Mouse (Mus musculus) CH12.LX (cell line): ENCODE results near the gene 2210408I21Rik. TPM values are rescaled to one million over a fixed set of nuclear protein-coding genes. Genes with fewer than 3 reads are reported as not detected.

Experiments
- DNase-seq: peaks from one replicate; pipeline ENCODE4 v3.0.0-alpha.2; 2013; ENCODE audit errors: extremely low read depth
- H3K27ac ChIP-seq: 2 replicates; pipeline ENCODE4 v1.5.1; 2012; ENCODE audit warnings: low read depth, mild to moderate bottlenecking, control low read depth, moderate library complexity; ENCODE audit not compliant: insufficient read depth
- H3K27me3 ChIP-seq: replicated peaks from 2 replicates; pipeline ENCODE3; 2012; ENCODE audit warnings: inconsistent platforms
- H3K36me3 ChIP-seq, 2 experiments: replicated peaks in 1 of 2; 2 replicates each; pipeline versions ENCODE3 to v1.6.1; 2012; ENCODE audit warnings: inconsistent platforms in 1 of 2, low read length in 1 of 2, mild to moderate bottlenecking in 1 of 2, mixed read lengths in 1 of 2, moderate library complexity in 1 of 2; ENCODE audit not compliant: control insufficient read depth in 1 of 2, insufficient read depth in 1 of 2
- H3K4me1 ChIP-seq, 2 experiments: 2 replicates each; pipeline ENCODE4 v1.6.1; 2012; ENCODE audit warnings: inconsistent platforms in 1 of 2, moderate library complexity in 1 of 2; ENCODE audit not compliant: insufficient read depth in 2 of 2, control insufficient read depth in 1 of 2
- H3K4me2 ChIP-seq: 2 replicates; pipeline ENCODE4 v1.6.1; 2012; ENCODE audit warnings: low read depth, mild to moderate bottlenecking, control low read depth; ENCODE audit not compliant: poor library complexity, insufficient read depth, severe bottlenecking
- H3K4me3 ChIP-seq, 3 experiments: fragments of 150-350 bp in 1 of 3; sonication (generic) in 1 of 3; replicated peaks in 1 of 3; 2 replicates each; pipeline versions ENCODE3 to v1.5.1; 2011 to 2012; ENCODE audit warnings: low read depth in 2 of 3, low read length in 2 of 3, mild to moderate bottlenecking in 2 of 3, moderate library complexity in 2 of 3, control low read depth in 1 of 3, improper control_type of control experiment in 1 of 3, inconsistent platforms in 1 of 3, mixed read lengths in 1 of 3; ENCODE audit not compliant: poor library complexity in 1 of 3
- H3K79me2 ChIP-seq: replicated peaks from 2 replicates; pipeline ENCODE4 v1.6.1; 2012; ENCODE audit warnings: mild to moderate bottlenecking, moderate library complexity; ENCODE audit not compliant: control insufficient read depth, poor library complexity, insufficient read depth, severe bottlenecking; ENCODE audit errors: extremely low read depth
- H3K9ac ChIP-seq: 2 replicates; pipeline ENCODE4 v1.6.1; 2012; ENCODE audit warnings: low read depth, mild to moderate bottlenecking, control low read depth, moderate library complexity; ENCODE audit not compliant: insufficient read depth
- H3K9me3 ChIP-seq: replicated peaks from 2 replicates; pipeline ENCODE3; 2012; ENCODE audit warnings: low read length, inconsistent platforms, mixed read lengths
- CHD1 ChIP-seq: IDR thresholded peaks from 2 replicates; pipeline ENCODE4 v1.6.1; 2012; ENCODE audit warnings: low read depth, low read length, improper control_type of control experiment, inconsistent platforms
- E2F4 ChIP-seq: IDR thresholded peaks from 2 replicates; pipeline ENCODE4 v1.6.1; 2011; ENCODE audit warnings: low read depth, low read length, improper control_type of control experiment; ENCODE audit not compliant: insufficient replicate concordance
- ELF1 ChIP-seq: IDR thresholded peaks from 2 replicates; pipeline ENCODE4 v1.6.1; 2014; ENCODE audit warnings: low read depth, mild to moderate bottlenecking, inconsistent platforms, low read length, improper control_type of control experiment
- EP300 ChIP-seq: IDR thresholded peaks from 2 replicates; pipeline ENCODE4 v1.6.1; 2011; ENCODE audit warnings: low read length, improper control_type of control experiment
- ETS1 ChIP-seq: conservative IDR thresholded peaks from 2 replicates; pipeline ENCODE4 v1.6.1; 2012; ENCODE audit warnings: low read depth, mild to moderate bottlenecking, inconsistent platforms, low read length, improper control_type of control experiment, moderate library complexity
- GABPA ChIP-seq: IDR thresholded peaks from 2 replicates; pipeline ENCODE4 v1.6.1; 2012; ENCODE audit warnings: low read depth, low read length, improper control_type of control experiment, inconsistent platforms; ENCODE audit not compliant: insufficient replicate concordance
- IRF4 ChIP-seq: IDR thresholded peaks from 2 replicates; pipeline ENCODE4 v1.6.1; 2014; ENCODE audit warnings: low read depth, mild to moderate bottlenecking, inconsistent platforms, low read length, improper control_type of control experiment
- JUN ChIP-seq: IDR thresholded peaks from 2 replicates; pipeline ENCODE4 v1.6.1; 2011; ENCODE audit warnings: low read depth, mild to moderate bottlenecking, low read length, improper control_type of control experiment, moderate library complexity; ENCODE audit not compliant: insufficient read depth
- JUND ChIP-seq: conservative IDR thresholded peaks from 2 replicates; pipeline ENCODE4 v1.6.1; 2011; ENCODE audit warnings: low read depth, low read length, improper control_type of control experiment
- MAX ChIP-seq: IDR thresholded peaks from 2 replicates; pipeline ENCODE4 v1.6.1; 2011; ENCODE audit warnings: low read length, improper control_type of control experiment
- MAZ ChIP-seq: IDR thresholded peaks from 2 replicates; pipeline ENCODE4 v1.6.1; 2012; ENCODE audit warnings: low read depth, mild to moderate bottlenecking, inconsistent platforms, low read length, improper control_type of control experiment, moderate library complexity
- MXI1 ChIP-seq: IDR thresholded peaks from 2 replicates; pipeline ENCODE4 v1.6.1; 2011; ENCODE audit warnings: mild to moderate bottlenecking, low read depth, low read length, improper control_type of control experiment
- MYC ChIP-seq: IDR thresholded peaks from 2 replicates; pipeline ENCODE4 v1.6.1; 2011; ENCODE audit warnings: low read depth, mild to moderate bottlenecking, improper control_type of control experiment, low read length
- NRF1 ChIP-seq: IDR thresholded peaks from 2 replicates; pipeline ENCODE4 v1.6.1; 2014; ENCODE audit warnings: low read depth, mild to moderate bottlenecking, inconsistent platforms, low read length, improper control_type of control experiment, moderate library complexity
- PAX5 ChIP-seq: IDR thresholded peaks from 2 replicates; pipeline ENCODE4 v1.6.1; 2012; ENCODE audit warnings: low read length, inconsistent platforms, mixed read lengths
- POLR2A ChIP-seq: IDR thresholded peaks from 2 replicates; pipeline ENCODE4 v1.6.1; 2011; ENCODE audit warnings: low read depth, mild to moderate bottlenecking, improper control_type of control experiment, low read length
- RAD21 ChIP-seq: IDR thresholded peaks from 2 replicates; pipeline ENCODE4 v1.6.1; 2011; ENCODE audit warnings: low read depth, mild to moderate bottlenecking, low read length, improper control_type of control experiment, moderate library complexity
- RCOR1 ChIP-seq: conservative IDR thresholded peaks from 2 replicates; pipeline ENCODE4 v1.6.1; 2012; ENCODE audit warnings: low read depth, mild to moderate bottlenecking, inconsistent platforms, low read length, improper control_type of control experiment
- SIN3A ChIP-seq: IDR thresholded peaks from 2 replicates; pipeline ENCODE4 v1.6.1; 2012; ENCODE audit warnings: low read length, improper control_type of control experiment, inconsistent platforms
- TBP ChIP-seq: conservative IDR thresholded peaks from 2 replicates; pipeline ENCODE4 v1.6.1; 2011; ENCODE audit warnings: low read depth, low read length, improper control_type of control experiment
- TCF12 ChIP-seq: IDR thresholded peaks from 2 replicates; pipeline ENCODE4 v1.6.1; 2014; ENCODE audit warnings: low read depth, mild to moderate bottlenecking, inconsistent platforms, low read length, improper control_type of control experiment
- UBTF ChIP-seq: IDR thresholded peaks from 2 replicates; pipeline ENCODE4 v1.6.1; 2012; ENCODE audit warnings: low read depth, mild to moderate bottlenecking, inconsistent platforms, low read length, improper control_type of control experiment, moderate library complexity
- USF1 ChIP-seq: IDR thresholded peaks from 2 replicates; pipeline ENCODE4 v1.6.1; 2014; ENCODE audit warnings: low read depth, mild to moderate bottlenecking, inconsistent platforms, low read length, improper control_type of control experiment
- USF2 ChIP-seq: conservative IDR thresholded peaks from 2 replicates; pipeline ENCODE4 v1.6.1; 2011; ENCODE audit warnings: low read depth, low read length, improper control_type of control experiment
- ZC3H11A ChIP-seq: IDR thresholded peaks from 2 replicates; pipeline ENCODE4 v1.6.1; 2012; ENCODE audit warnings: low read depth, mild to moderate bottlenecking, inconsistent platforms, low read length, improper control_type of control experiment
- ZKSCAN1 ChIP-seq: IDR thresholded peaks from 2 replicates; pipeline ENCODE4 v1.6.1; 2012; ENCODE audit warnings: low read depth, inconsistent platforms, low read length, improper control_type of control experiment, borderline replicate concordance
- ZMIZ1 ChIP-seq: IDR thresholded peaks from 2 replicates; pipeline ENCODE4 v1.6.1; 2012; ENCODE audit warnings: low read depth, mild to moderate bottlenecking, inconsistent platforms, low read length, improper control_type of control experiment
- ZNF384 ChIP-seq: IDR thresholded peaks from 2 replicates; pipeline ENCODE4 v1.6.1; 2012; ENCODE audit warnings: low read depth, low read length, improper control_type of control experiment, inconsistent platforms
- dilution Hi-C: fragments of 300-500 bp; cut with MboI; formaldehyde crosslinking; loops from 2 replicates; pipeline ENCODE4 v1.14.3; 2020; ENCODE audit warnings: low sequenced_read_pairs; ENCODE audit not compliant: extremely low pct_unique_long_range_greater_than_20kb, extremely low pct_ligation_motif_present
- in situ Hi-C: fragments of 300-500 bp; cut with MboI; formaldehyde crosslinking; loops from 3 replicates; pipeline ENCODE4 v1.14.3; 2019; ENCODE audit warnings: low sequenced_read_pairs, low pct_ligation_motif_present, low pct_unique_long_range_greater_than_20kb, mixed read lengths
- polyA plus RNA-seq: library from polyadenylated mRNA; unstranded; fragments of >175 nt; gene quantifications from 2 replicates; pipeline ENCODE4 v1.2.1, GENCODE M21; 2012; ENCODE audit warnings: low read depth; ENCODE audit not compliant: insufficient read length
- total RNA-seq, 2 experiments: library from RNA; depleted of rRNA; stranded (reverse); fragments of 300-350 nt in 1 of 2; fragments of >200 nt in 1 of 2; gene quantifications; 2 replicates each; pipeline ENCODE4 v1.2.3; 2012 to 2014

Gene 2210408I21Rik
- total and polyA plus RNA-seq, 3 experiments = 5.6 to 14.7 (median 7.7) TPM

- Histone ChIP-seq H3K4me2 (no peak overlapping the region), H3K9ac (no peak overlapping the region), H3K4me1 (peaks cover 0 to 7% of the 10 kb centered on the region in 2 experiments; a peak in 1 of 4 replicates), H3K27ac (no peak overlapping the region), H3K9me3 (no peaks in the 10 kb centered on the region), H3K36me3 (no peaks in the 10 kb centered on the region), H3K4me3 (no peak overlapping the region), H3K79me2 (no peaks in the 10 kb centered on the region), H3K27me3 (no peaks in the 10 kb centered on the region)
- in situ Hi-C loops (no loop called here), dilution Hi-C loops (no loop called here)
- TF ChIP-seq TBP = no peak
- TF ChIP-seq NRF1 = no peak
- TF ChIP-seq PAX5 = no peak
- TF ChIP-seq MYC = no peak
- no peak for TF ChIP-seq GABPA
- TF ChIP-seq ETS1 = no peak
- no peak for TF ChIP-seq MAX
- TF ChIP-seq RCOR1 = no peak
- TF ChIP-seq E2F4 = no peak
- TF ChIP-seq ELF1 = no peak
- no peak for TF ChIP-seq MXI1
- no peak for DNase-seq
These were observed 129.1 kb downstream of the 2210408I21Rik start for GRCm38 (mm10) chr13:77264481-77264880.

- Histone ChIP-seq H3K36me3 (no peaks in the 10 kb centered on the region), H3K9ac (no peak overlapping the region), H3K4me1 (no peaks in the 10 kb centered on the region), H3K4me2 (no peak overlapping the region), H3K27ac (no peak overlapping the region), H3K4me3 (no peak overlapping the region), H3K79me2 (no peaks in the 10 kb centered on the region), H3K9me3 (no peaks in the 10 kb centered on the region), H3K27me3 (no peaks in the 10 kb centered on the region)
- in situ Hi-C loops = no loop called here
- DNase-seq = no peak
- TF ChIP-seq POLR2A (no peak), IRF4 (no peak), ZKSCAN1 (no peak), UBTF (no peak), MAX (no peak), ZNF384 (no peak), CHD1 (no peak), TCF12 (no peak), GABPA (no peak), JUND (no peak), USF2 (no peak), TBP (no peak), ZC3H11A (no peak), RAD21 (no peak), EP300 (no peak), SIN3A (no peak), MAZ (no peak), ZMIZ1 (no peak), JUN (no peak), USF1 (no peak)
- dilution Hi-C loops = no loop called here
These were observed 139.9 kb downstream of the 2210408I21Rik start for GRCm38 (mm10) chr13:77275172-77275747.
